Mouse (Mus musculus): Measurements from ENCODE around the gene Zcchc8. TPM values are rescaled to one million over a fixed set of nuclear protein-coding genes. Genes with fewer than 3 reads are reported as not detected.
A peak's percentile ranks its signal among the peaks of the same experiment; 100 is the strongest.

The Zcchc8 gene
- total RNA-seq, 1 experiment from 2014 or later, result 78.0 TPM

DNA sequence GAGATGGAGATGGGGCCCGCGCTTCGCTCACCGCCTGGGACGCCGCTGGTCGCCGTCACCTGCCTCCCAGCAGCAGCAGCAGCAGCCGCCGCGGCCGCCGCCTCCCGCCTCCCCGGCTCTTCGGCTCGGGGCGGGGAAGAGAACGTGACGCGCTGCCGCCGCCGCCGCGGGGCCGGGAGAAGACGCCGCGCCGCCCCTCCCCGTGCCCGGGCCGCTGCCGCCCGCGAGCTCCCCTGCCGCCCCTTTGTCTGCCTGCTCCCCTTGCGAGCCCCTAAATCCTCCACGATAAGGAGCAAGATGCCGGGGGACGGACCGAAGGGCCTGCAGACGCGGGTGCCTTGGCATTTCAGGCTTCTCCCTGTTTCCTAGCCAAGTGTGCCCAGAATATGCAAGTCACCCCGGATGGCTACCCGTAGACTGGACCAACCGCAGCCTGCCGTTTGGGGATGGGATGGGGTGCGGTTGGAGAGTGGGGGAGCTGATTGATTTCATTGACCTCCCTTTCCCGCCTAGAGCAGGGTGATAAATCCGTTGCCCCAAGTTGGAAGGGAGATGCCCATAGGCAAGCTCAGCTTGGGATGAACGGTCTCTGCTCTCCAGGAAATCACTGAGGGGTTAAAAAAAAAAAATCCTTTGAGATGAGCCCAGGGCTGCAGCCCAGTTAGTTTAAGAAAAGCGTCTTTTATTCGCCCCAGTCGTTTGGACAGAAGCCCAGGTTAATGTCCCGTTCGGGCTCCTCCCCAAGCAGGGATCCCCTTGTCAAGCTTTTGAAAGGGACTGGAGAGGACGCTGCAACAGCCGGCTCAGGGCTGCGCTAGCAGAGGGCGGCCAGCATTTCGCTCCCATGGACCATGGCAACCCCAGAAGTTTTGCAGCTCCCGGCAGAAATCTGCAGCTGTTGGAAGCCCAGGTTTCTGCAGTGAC is 36.4 kb downstream of the Zcchc8 start, which contains the start of gene Clip1:
Clip1 (minus strand) TSS at position 398 of the 924 bp plus-strand sequence.
- peak; percentile 25; the same call in 1 of the 2 replicates for ATAC-seq (ENCODE audit: extremely low read depth, insufficient number of reproducible peaks, low FRiP score, poor library complexity, severe bottlenecking)

DNA sequence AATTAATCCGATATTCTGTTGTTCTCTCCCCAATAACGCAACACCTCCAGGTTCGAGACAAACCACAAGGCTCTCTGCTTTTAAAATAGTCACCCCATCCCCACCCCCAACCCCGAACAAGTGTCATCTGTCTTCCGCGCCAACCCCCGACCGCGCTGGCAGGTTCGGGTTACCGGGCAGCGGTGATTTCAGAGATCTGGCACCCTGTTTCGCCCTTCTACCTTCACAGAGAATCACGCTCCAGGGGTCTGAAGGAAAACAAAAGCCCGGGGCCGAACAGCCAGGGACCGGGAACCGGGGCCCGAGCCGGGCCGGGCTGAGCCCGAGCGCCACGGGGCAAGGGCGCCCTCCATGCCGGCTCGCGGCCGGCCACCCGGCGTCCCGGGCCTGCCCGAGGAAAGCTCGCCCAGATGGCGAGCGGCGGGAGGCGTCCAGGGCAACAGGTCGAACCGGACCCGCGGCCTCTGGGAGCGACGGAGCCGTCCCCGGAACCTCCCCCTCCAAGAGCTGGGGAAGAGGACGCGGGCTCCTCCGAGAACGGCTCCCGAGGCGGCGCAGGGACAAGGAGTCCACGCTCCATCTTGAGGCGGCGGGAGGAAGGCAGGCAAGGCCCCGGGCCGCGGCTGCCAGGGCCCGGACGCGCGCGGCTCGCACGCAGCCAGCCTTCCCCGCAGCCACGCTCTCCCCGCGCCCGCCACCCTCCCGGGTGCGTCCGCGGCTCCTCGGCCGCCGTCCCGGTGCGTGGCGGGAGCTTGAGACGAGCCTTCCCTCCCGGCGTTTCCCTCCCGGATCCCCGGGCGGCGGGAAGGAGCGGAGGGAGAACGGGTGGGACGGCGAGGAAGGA is 37.3 kb downstream of the Zcchc8 start:
- ATAC-seq (ENCODE audit: extremely low read depth, insufficient number of reproducible peaks, low FRiP score, poor library complexity, severe bottlenecking), result no peak

- no peak for ATAC-seq (ENCODE audit: extremely low read depth, insufficient number of reproducible peaks, low FRiP score, poor library complexity, severe bottlenecking)
These were observed 37.9 kb downstream of the Zcchc8 start for GRCm38 (mm10) chr5:123683043-123683376.

DNA sequence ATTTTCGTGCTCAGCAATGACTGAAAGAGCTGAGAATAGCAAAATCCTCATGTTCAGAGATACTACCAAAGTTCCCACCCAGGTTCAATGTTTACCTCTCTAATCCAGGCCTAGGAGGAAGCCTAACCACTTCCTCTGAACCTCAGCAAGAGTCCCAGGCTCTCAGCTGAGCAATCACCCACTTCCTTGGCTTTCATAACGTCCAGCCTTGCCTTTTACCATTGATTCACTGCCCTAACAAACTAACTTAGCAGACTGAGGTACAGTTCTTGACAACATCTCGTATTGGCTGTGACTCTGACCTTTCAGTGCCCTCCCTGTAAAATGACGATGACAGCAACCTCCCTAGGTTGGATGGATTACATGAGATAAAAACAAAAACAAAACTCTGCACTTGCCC is 38.5 kb downstream of the Zcchc8 start:
- peak; percentile 25; the same call in 1 of the 2 replicates for ATAC-seq (ENCODE audit: extremely low read depth, insufficient number of reproducible peaks, low FRiP score, poor library complexity, severe bottlenecking)

GRCm38 (mm10) chr5:123679546-123680263 is 41.2 kb downstream of the Zcchc8 start:
- no peak for ATAC-seq (ENCODE audit: extremely low read depth, insufficient number of reproducible peaks, low FRiP score, poor library complexity, severe bottlenecking)

DNA sequence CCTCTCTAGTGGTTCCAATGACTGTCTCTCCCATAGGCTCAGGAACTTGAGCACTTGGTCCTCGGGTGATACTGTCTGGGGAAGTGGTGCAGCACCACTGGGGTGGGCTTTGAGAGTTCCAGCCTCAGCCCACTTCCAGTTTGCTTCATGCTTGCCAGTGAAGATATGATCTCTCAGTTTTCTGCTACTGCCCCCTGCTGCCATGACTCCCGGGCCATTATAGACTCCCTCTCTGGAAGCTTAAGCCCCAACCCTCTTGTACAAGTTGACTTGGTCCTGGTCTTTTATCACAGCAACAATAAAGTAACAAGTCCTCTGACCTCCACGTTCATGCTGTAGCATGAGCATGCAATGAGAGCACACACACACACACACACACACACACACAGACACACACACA is 41.8 kb downstream of the Zcchc8 start:
- ATAC-seq (ENCODE audit: extremely low read depth, insufficient number of reproducible peaks, low FRiP score, poor library complexity, severe bottlenecking), result no peak

DNA sequence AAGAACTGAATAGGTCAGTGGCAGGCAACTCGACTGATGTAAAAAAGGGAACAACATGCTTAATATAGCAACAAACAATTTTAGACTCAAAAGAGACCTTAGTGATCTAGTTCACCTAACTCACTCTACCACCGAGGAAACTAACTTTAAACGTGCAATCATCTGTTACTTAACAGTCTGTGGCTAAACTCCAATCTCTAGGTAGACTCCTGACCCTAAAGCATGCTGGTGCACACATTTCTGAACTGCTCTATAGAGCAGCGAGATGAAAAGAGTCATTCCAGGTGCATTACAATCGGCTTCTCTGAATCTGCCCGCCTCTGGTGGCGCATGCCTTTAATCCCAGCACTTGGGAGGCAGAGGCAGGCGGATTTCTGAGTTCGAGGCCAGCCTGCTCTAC is 45.2 kb downstream of the Zcchc8 start:
- ATAC-seq (ENCODE audit: extremely low read depth, insufficient number of reproducible peaks, low FRiP score, poor library complexity, severe bottlenecking), result no peak

DNA sequence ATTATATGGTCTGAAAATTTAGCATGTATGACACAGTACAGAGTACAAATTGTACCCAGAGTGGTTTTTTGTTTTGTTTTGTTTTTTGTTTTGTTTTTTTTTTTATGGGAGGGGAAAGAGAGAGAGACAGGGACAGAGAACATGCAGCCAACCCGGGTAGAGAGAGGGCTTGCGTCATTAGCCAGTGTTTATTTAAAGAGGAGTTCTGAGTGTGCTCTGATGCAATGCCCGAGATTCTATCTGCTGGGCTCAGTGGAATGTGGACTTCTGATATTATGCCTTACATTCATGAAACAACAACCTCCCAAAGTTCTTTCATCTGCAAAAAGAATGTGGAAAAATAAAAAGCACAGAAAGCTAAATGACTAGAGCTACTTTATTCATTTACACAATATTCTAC is 45.7 kb downstream of the Zcchc8 start:
- no peak for ATAC-seq (ENCODE audit: extremely low read depth, insufficient number of reproducible peaks, low FRiP score, poor library complexity, severe bottlenecking)

- no peak for ATAC-seq (ENCODE audit: extremely low read depth, insufficient number of reproducible peaks, low FRiP score, poor library complexity, severe bottlenecking)
These were observed 49.5 kb downstream of the Zcchc8 start for GRCm38 (mm10) chr5:123671473-123671820.

- ATAC-seq (ENCODE audit: extremely low read depth, insufficient number of reproducible peaks, low FRiP score, poor library complexity, severe bottlenecking), result peak; percentile 52; the same call in 1 of the 2 replicates
These were observed 50.0 kb downstream of the Zcchc8 start for GRCm38 (mm10) chr5:123670800-123671472.

DNA sequence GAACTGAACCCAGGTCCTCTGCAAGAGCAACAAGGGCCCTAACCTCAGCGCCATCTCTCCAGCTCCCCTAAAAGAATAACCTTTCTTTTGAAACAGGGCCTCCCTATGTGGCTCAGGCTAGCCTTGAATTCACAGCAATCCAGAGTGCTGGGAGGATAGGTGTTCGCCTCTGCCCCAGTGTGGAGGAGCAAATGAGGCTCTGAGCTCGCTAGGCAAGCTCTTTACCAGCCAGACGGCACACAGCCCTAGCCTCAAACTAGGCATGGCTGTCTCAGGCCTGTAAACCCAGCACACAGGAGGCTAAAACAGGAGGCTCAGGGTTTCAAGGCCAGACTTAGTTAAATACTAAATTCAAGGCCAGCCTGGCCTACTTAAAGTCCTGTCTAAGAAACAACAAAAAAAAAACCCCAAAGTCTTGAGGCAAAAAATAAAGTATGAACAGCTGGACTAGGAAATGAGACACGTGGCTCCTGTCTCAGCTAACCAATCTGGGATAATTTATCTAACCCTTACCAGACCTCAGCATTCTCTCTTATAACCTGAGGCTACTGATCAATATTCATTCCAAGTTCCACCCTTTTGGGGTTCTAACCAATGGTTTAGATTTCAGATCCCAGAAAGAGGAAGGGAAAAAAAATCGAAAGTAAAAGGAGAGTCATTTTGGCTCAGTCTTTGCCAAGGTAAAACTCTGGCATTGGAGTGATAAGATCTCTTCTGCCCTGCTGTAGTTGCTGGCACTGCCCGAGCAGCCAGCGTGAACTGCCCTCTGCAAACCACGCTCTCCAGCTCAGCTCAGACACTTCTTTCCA is 50.7 kb downstream of the Zcchc8 start:
- no peak for ATAC-seq (ENCODE audit: extremely low read depth, insufficient number of reproducible peaks, low FRiP score, poor library complexity, severe bottlenecking)

DNA sequence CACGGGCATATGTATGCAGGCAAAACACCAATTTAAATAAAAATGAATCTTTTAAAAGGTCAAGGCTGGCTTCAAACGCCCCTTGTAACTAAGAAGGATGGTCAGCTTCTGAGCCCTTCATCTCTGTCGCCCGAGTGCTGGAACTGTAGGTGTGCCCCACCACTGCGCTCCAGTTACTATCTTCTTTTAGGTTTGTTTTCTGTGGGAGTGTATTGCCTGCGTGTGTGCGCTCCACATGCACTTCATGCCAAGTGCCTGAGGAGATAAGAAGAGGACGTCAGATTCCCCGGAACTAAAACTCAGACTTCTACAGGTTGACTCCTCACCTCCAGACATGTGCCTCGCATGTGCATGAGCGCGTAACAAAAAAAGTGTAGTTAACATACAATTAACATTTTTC is 53.0 kb downstream of the Zcchc8 start:
- no peak for ATAC-seq (ENCODE audit: extremely low read depth, insufficient number of reproducible peaks, low FRiP score, poor library complexity, severe bottlenecking)

- ATAC-seq (ENCODE audit: extremely low read depth, insufficient number of reproducible peaks, low FRiP score, poor library complexity, severe bottlenecking), result no peak
These were observed 54.9 kb downstream of the Zcchc8 start for GRCm38 (mm10) chr5:123665956-123666355.

DNA sequence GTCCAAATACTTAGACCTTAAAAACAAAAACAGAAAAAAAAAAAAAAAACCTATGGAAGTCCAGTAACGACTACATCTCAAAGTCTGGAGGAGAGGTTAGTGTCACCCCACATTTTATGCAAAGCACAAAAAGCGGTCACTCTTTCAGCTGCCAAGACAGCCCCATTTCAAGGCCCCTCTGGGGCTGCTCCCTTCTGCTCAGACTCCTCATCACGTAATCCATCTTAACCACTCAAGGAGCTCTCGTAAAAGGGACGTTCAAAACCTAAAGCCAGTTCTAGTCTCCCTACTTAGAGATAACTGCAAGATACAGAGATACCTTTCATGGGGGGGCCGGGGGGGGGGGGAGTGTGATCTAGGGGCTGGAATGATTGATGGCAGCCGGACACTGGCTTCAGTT is 56.6 kb downstream of the Zcchc8 start:
- no peak for ATAC-seq (ENCODE audit: extremely low read depth, insufficient number of reproducible peaks, low FRiP score, poor library complexity, severe bottlenecking)

DNA sequence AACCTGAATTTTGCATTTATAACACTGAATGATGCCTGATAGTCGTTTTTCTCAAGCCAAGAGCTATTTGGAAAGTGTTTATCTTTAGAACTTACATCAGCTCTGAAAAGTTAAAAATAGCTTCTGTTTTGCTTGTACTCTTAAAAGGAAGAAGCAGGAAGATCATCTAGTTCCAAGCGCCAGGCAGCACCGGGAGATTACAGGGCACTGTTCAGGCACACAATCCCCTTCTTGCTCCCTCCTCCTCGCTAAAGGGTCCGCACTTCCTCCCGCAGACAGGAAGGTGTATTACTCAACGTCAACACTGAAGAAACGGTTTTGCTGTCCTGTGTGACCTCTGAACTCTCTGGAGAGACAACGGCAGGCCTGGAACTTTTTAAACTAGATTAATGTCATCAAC is 58.8 kb downstream of the Zcchc8 start:
- ATAC-seq (ENCODE audit: extremely low read depth, insufficient number of reproducible peaks, low FRiP score, poor library complexity, severe bottlenecking), result no peak

DNA sequence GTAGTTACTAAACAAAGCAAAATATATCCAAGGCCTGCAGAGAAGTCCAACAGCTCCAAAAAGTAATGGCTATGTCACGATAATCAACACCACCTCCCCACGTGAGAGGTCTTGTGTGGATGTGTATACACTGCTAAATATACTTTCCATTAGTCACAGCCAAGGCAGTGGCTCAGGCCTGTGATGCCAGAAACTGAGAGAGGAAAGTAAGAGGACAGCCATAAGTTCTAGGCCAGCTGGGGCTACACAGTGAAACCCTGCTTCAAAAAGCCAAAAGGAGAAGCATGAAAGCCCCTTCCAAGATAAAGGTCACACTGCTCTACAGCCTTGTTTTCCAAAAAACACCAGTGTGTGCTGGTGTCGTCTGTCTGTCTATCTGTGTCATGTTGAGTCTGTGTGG is 59.3 kb downstream of the Zcchc8 start:
- ATAC-seq (ENCODE audit: extremely low read depth, insufficient number of reproducible peaks, low FRiP score, poor library complexity, severe bottlenecking), result no peak

DNA sequence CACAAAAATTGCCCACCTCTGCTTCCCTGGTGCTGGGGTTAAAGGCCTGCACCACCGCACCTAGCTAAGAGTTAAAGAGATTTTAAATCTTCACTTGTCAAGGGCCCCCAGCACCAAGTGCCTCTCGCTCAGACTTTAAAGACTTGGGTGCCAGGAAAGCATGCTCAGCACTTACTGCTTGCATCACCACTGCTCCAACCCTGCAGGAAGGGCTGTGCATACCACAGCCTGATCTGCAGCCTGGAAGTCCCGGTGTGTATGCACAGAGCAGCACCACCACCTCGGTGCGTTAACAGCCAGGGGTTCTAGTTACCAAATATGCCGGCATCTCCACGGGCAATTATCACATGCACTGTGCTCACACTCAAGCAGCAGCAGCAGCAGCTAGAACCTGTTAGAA is 63.2 kb downstream of the Zcchc8 start:
- no peak for ATAC-seq (ENCODE audit: extremely low read depth, insufficient number of reproducible peaks, low FRiP score, poor library complexity, severe bottlenecking)

- no peak for ATAC-seq (ENCODE audit: extremely low read depth, insufficient number of reproducible peaks, low FRiP score, poor library complexity, severe bottlenecking)
These were observed 66.0 kb downstream of the Zcchc8 start for GRCm38 (mm10) chr5:123654937-123655336.

All from neutrophil, adult 5-6 weeks (primary cell).